Mouse (Mus musculus) heart, embryonic 10.5 days (tissue): ENCODE measurements around the gene Psmg3. TPM values are rescaled to one million over a fixed set of nuclear protein-coding genes. Genes with fewer than 3 reads are reported as not detected.

ENCODE experiments used
- DNase-seq: peaks from one replicate; pipeline ENCODE4 v3.0.0-alpha.2; 2017; ENCODE audit warnings: low spot score
- H3K27ac ChIP-seq: fragments of 300-500 bp; sonication (generic); 2 replicates; pipeline ENCODE4 v1.5.1; 2016; ENCODE audit warnings: mild to moderate bottlenecking
- H3K27me3 ChIP-seq: fragments of 300-500 bp; sonication (generic); 2 replicates; pipeline ENCODE4 v1.6.1; 2016; ENCODE audit warnings: mild to moderate bottlenecking; ENCODE audit not compliant: poor library complexity, insufficient read depth, severe bottlenecking
- H3K36me3 ChIP-seq: fragments of 300-500 bp; sonication (generic); 2 replicates; pipeline ENCODE4 v1.6.1; 2016; ENCODE audit warnings: mild to moderate bottlenecking, moderate library complexity
- H3K4me1 ChIP-seq: fragments of 300-500 bp; sonication (generic); 2 replicates; pipeline ENCODE4 v1.6.1; 2016; ENCODE audit warnings: mild to moderate bottlenecking
- H3K4me3 ChIP-seq: fragments of 300-500 bp; sonication (generic); 2 replicates; pipeline ENCODE4 v1.5.1; 2016; ENCODE audit warnings: mild to moderate bottlenecking, moderate library complexity
- H3K9me3 ChIP-seq: fragments of 300-500 bp; sonication (generic); 2 replicates; pipeline ENCODE4 v1.6.1; 2016; ENCODE audit warnings: mild to moderate bottlenecking, moderate library complexity
- WGBS: fragments of 180-500 bp; shearing (Covaris S2); methylation state at CpG from one replicate; pipeline ENCODE4 v1.1.7; 2016; 5-methylcytosine and 5-hydroxymethylcytosine counted together
- polyA plus RNA-seq: library from polyadenylated mRNA; unstranded; fragments of >200 nt; fragmentation: Nextera tagmentation; extraction: Ambion mirVana; gene quantifications from 2 replicates; pipeline ENCODE4 v1.2.1, GENCODE M21; 2016

Psmg3 gene
- polyA plus RNA-seq, 1 experiment from 2014 or later, result 76.5 TPM

- Histone ChIP-seq H3K36me3 (peaks cover 37% of the 10 kb centered on the region), H3K27me3 (no peaks in the 10 kb centered on the region), H3K4me1 (peaks cover 92% of the 10 kb centered on the region), H3K27ac (peak overlapping the region; percentile 93), H3K4me3 (peak overlapping the region; percentile 48), H3K9me3 (no peaks in the 10 kb centered on the region)
- DNase-seq, result no peak
- WGBS, result 42% methylated on average over 12 of the region's 12 CpGs
These were observed 28.4 kb downstream of the Psmg3 start for GRCm38 (mm10) chr5:139798168-139798900.

- Histone ChIP-seq H3K9me3 (no peaks in the 10 kb centered on the region), H3K36me3 (peaks cover 35% of the 10 kb centered on the region), H3K4me3 (peak overlapping the region; percentile 48), H3K4me1 (peaks cover 92% of the 10 kb centered on the region), H3K27ac (peak overlapping the region; percentile 93), H3K27me3 (no peaks in the 10 kb centered on the region)
- 23% methylated on average over 11 of the region's 11 CpGs for WGBS
- DNase-seq, result peak; percentile 91
These were observed 29.1 kb downstream of the Psmg3 start for GRCm38 (mm10) chr5:139797473-139798167.

- WGBS, result 9% methylated on average over 13 of the region's 13 CpGs
- Histone ChIP-seq H3K27me3 (no peaks in the 10 kb centered on the region), H3K9me3 (no peaks in the 10 kb centered on the region), H3K27ac (peak overlapping the region; percentile 93), H3K4me1 (peaks cover 95% of the 10 kb centered on the region), H3K4me3 (peak overlapping the region; percentile 48), H3K36me3 (peaks cover 30% of the 10 kb centered on the region)
- DNase-seq, result peak; percentile 96
These were observed 29.8 kb downstream of the Psmg3 start for GRCm38 (mm10) chr5:139796900-139797299.

GRCm38 (mm10) chr5:139796001-139796620 lies 30.6 kb downstream of the Psmg3 start:
- 68% methylated on average over 9 of the region's 9 CpGs for WGBS
- H3K4me3 ChIP-seq, result 0 out of 2 replicates have a peak overlapping the region, but pooled peaks have one; percentile 48

GRCm38 (mm10) chr5:139794938-139795337 lies 31.7 kb downstream of the Psmg3 start:
- Histone ChIP-seq H3K9me3 (no peaks in the 10 kb centered on the region), H3K4me1 (peaks cover 87% of the 10 kb centered on the region), H3K27me3 (no peaks in the 10 kb centered on the region), H3K27ac (peak overlapping the region; percentile 93), H3K4me3 (no peak overlapping the region), H3K36me3 (peaks cover 11% of the 10 kb centered on the region)
- no peak for DNase-seq
- 47% methylated on average over 10 of the region's 10 CpGs for WGBS

More at GRCm38 (mm10) chr5:139796001-139796620, 30.6 kb downstream of the Psmg3 start:
- Histone ChIP-seq H3K4me1 (peaks cover 95% of the 10 kb centered on the region), H3K36me3 (peaks cover 23% of the 10 kb centered on the region), H3K27me3 (no peaks in the 10 kb centered on the region), H3K27ac (peak overlapping the region; percentile 93), H3K9me3 (no peaks in the 10 kb centered on the region)
- no peak for DNase-seq

- H3K4me3 ChIP-seq, result peak overlapping the region; percentile 91
- H3K36me3 ChIP-seq, result peaks cover 3% of the 10 kb centered on the region
- no peaks in the 10 kb centered on the region for H3K27me3 ChIP-seq
- no peaks in the 10 kb centered on the region for H3K9me3 ChIP-seq
- no peak for DNase-seq
- H3K27ac ChIP-seq, result peak overlapping the region; percentile 93
- 85% methylated on average over 5 of the region's 5 CpGs for WGBS
- H3K4me1 ChIP-seq, result peaks cover 79% of the 10 kb centered on the region
These were observed 32.5 kb downstream of the Psmg3 start for GRCm38 (mm10) chr5:139794137-139794536.

GRCm38 (mm10) chr5:139793338-139794089 lies 33.2 kb downstream of the Psmg3 start:
- peaks cover 73% of the 10 kb centered on the region for H3K4me1 ChIP-seq
- H3K27ac ChIP-seq, result peak overlapping the region; percentile 93
- no peaks in the 10 kb centered on the region for H3K36me3 ChIP-seq
- no peaks in the 10 kb centered on the region for H3K9me3 ChIP-seq
- 30% methylated on average over 11 of the region's 11 CpGs for WGBS
- DNase-seq, result no peak
- H3K27me3 ChIP-seq, result no peaks in the 10 kb centered on the region
- peak overlapping the region; percentile 91 for H3K4me3 ChIP-seq

- Histone ChIP-seq H3K36me3 (no peaks in the 10 kb centered on the region), H3K27me3 (no peaks in the 10 kb centered on the region), H3K4me3 (peak overlapping the region; percentile 91), H3K4me1 (peaks cover 67% of the 10 kb centered on the region), H3K9me3 (no peaks in the 10 kb centered on the region), H3K27ac (peak overlapping the region; percentile 93)
- 17% methylated on average over 3 of the region's 3 CpGs for WGBS
- no peak for DNase-seq
These were observed 33.7 kb downstream of the Psmg3 start for GRCm38 (mm10) chr5:139792966-139793337.

- DNase-seq, result no peak
- H3K27me3 ChIP-seq, result no peaks in the 10 kb centered on the region; the same call in 1 of the 2 replicates
- H3K4me1 ChIP-seq, result peaks cover 61% of the 10 kb centered on the region
- H3K9me3 ChIP-seq, result no peaks in the 10 kb centered on the region
- WGBS, result 10% methylated on average over 11 of the region's 11 CpGs
- H3K27ac ChIP-seq, result peak overlapping the region; percentile 93
- no peaks in the 10 kb centered on the region for H3K36me3 ChIP-seq
- H3K4me3 ChIP-seq, result peak overlapping the region; percentile 91
These were observed 34.4 kb downstream of the Psmg3 start for GRCm38 (mm10) chr5:139792159-139792775.

- Histone ChIP-seq H3K27ac (peak within 1 kb of the TSS; percentile 93), H3K27me3 (no peaks in the 10 kb centered on the region; the same call in 1 of the 2 replicates), H3K4me3 (peak within 1 kb of the TSS; percentile 91), H3K36me3 (no peaks in the 10 kb centered on the region), H3K4me1 (peaks cover 53% of the 10 kb centered on the region), H3K9me3 (no peaks in the 10 kb centered on the region)
- under 1% methylated on average over 92 of the region's 92 CpGs for WGBS
- DNase-seq, result peak; percentile 99
These were observed 35.2 kb downstream of the Psmg3 start, which contains the start of gene Mafk for GRCm38 (mm10) chr5:139791227-139792158. Mafk (plus strand) TSS chr5:139791513.

- WGBS, result 55% methylated on average over 4 of the region's 4 CpGs
- H3K9me3 ChIP-seq, result no peaks in the 10 kb centered on the region
- H3K4me1 ChIP-seq, result peaks cover 33% of the 10 kb centered on the region
- no peaks in the 10 kb centered on the region for H3K36me3 ChIP-seq
- DNase-seq, result no peak
- no peaks in the 10 kb centered on the region; the same call in 1 of the 2 replicates for H3K27me3 ChIP-seq
- H3K4me3 ChIP-seq, result no peak overlapping the region
- no peak overlapping the region for H3K27ac ChIP-seq
These were observed 37.2 kb downstream of the Psmg3 start for GRCm38 (mm10) chr5:139789466-139789865.
